Mouse (Mus musculus) erythroblast, embryonic 14.5 days (primary cell): ENCODE data around the gene Plcb3.

Experiments
- GATA1 ChIP-seq: IDR thresholded peaks from 2 replicates; pipeline ENCODE4 v1.6.1; 2012; ENCODE audit warnings: low read length, inconsistent platforms, mixed read lengths
- TAL1 ChIP-seq: IDR thresholded peaks from 3 replicates; pipeline ENCODE4 v1.6.1; 2012; ENCODE audit warnings: low read length, inconsistent platforms, mixed read lengths

- TF ChIP-seq GATA1 (no peak), TAL1 (no peak)
Measured at GRCm38 (mm10) chr19:6913991-6914390, 62.3 kb downstream of the Plcb3 start.
